Comparison of ENCODE assay signal across 9 mouse cellular contexts in genomic region chr8:57353346-57354305, GRCm38 (mm10). TPM values are rescaled to one million over a fixed set of nuclear protein-coding genes. Genes with fewer than 3 reads are reported as not detected.
A peak's percentile ranks its signal among the peaks of the same experiment; 100 is the strongest.
DNase-seq lines count a peak whose midpoint lies in the region; ATAC-seq and TF ChIP-seq lines count a peak whose summit lies in the region.
"Had no signal": no experiment of that assay in that cellular context is flagged by ENCODE, and none has a peak within 500 bp of the region (broad histone marks: within the 10 kb centered on the region; RNA-seq: fewer than 3 reads in every experiment).

No protein-coding gene starts in this region.

- H3K36me3 ChIP-seq in E14TG2a.4 (ENCODE audit: insufficient read depth, low read length) = no peaks in the 10 kb centered on the region
- H3K36me3 ChIP-seq in forebrain, embryonic 12.5 days (replicated peaks) = no peaks in the 10 kb centered on the region
- H3K36me3 ChIP-seq in hindbrain, embryonic 16.5 days (ENCODE audit: control insufficient read depth, insufficient read depth, low read length) = no peaks in the 10 kb centered on the region
- no peaks in the 10 kb centered on the region for H3K36me3 ChIP-seq in liver, embryonic 14.5 days (replicated peaks; ENCODE audit: control insufficient read depth, insufficient read depth, low read depth)

- H3K4me2 ChIP-seq in forebrain, embryonic 12.5 days = peak overlapping the region; percentile 69
- peak overlapping the region; percentile 94 for H3K4me2 ChIP-seq in hindbrain, embryonic 16.5 days (ENCODE audit: low read length)
- H3K4me2 ChIP-seq in liver, embryonic 14.5 days (ENCODE audit: low read depth) = peak overlapping the region; percentile 11

- peak overlapping the region; percentile 71 for H3K4me3 ChIP-seq in E14TG2a.4 (replicated peaks; ENCODE audit: low read length)
- peak overlapping the region; percentile 43 for H3K4me3 ChIP-seq in forebrain, embryonic 12.5 days (replicated peaks)
- H3K4me3 ChIP-seq in hindbrain, embryonic 16.5 days (ENCODE audit: low read length) = peak overlapping the region; percentile 51
- no peak overlapping the region; a peak in 1 of 4 replicates for H3K4me3 ChIP-seq in liver, embryonic 14.5 days (ENCODE audit: insufficient read depth in 1 of 2, low read depth in 2 of 2, low read length in 2 of 2)
- peak overlapping the region; percentile 6 for H3K4me3 ChIP-seq in olfactory bulb, adult 2 months (ENCODE audit: insufficient read depth, low read depth, low read length)

- peaks cover 63% of the 10 kb centered on the region for H3K27me3 ChIP-seq in E14TG2a.4 (ENCODE audit: insufficient read depth, low read length)
- peaks cover 68% of the 10 kb centered on the region for H3K27me3 ChIP-seq in forebrain, embryonic 12.5 days
- peaks cover 43% of the 10 kb centered on the region for H3K27me3 ChIP-seq in hindbrain, embryonic 16.5 days (replicated peaks; ENCODE audit: control insufficient read depth, insufficient read depth, low read length)
- peaks cover 34% of the 10 kb centered on the region for H3K27me3 ChIP-seq in liver, embryonic 14.5 days (ENCODE audit: control insufficient read depth, insufficient read depth, low read length)

- peak; percentile 46 for DNase-seq in adrenal gland, postnatal 10 days
- no peak for DNase-seq in adrenal gland, adult 8-10 months
- DNase-seq in liver, embryonic 14.5 days (ENCODE audit: low read depth in 3 of 3, low spot score in 3 of 3) = no peak

- H3K4me1 ChIP-seq in E14TG2a.4 (replicated peaks; ENCODE audit: low read depth, low read length) = peaks cover 19% of the 10 kb centered on the region
- H3K4me1 ChIP-seq in forebrain, embryonic 12.5 days = peaks cover 8% of the 10 kb centered on the region
- peaks cover 8% of the 10 kb centered on the region; the same call in 1 of the 2 replicates for H3K4me1 ChIP-seq in hindbrain, embryonic 16.5 days (ENCODE audit: control insufficient read depth, insufficient read depth, low read depth, low read length)
- no peaks in the 10 kb centered on the region for H3K4me1 ChIP-seq in liver, embryonic 14.5 days (replicated peaks; ENCODE audit: control insufficient read depth in 2 of 2, insufficient read depth in 2 of 2, low read length in 1 of 2)
- peaks cover 3% of the 10 kb centered on the region for H3K4me1 ChIP-seq in olfactory bulb, adult 2 months (ENCODE audit: control insufficient read depth, insufficient read depth, low read length)

- WGBS in forebrain, embryonic 12.5 days = 1% methylated on average over 37 of the region's 37 CpGs
- WGBS in hindbrain, embryonic 16.5 days = 1% methylated on average over 37 of the region's 37 CpGs
- 3% methylated on average over 37 of the region's 37 CpGs for WGBS in liver, embryonic 14.5 days (ENCODE audit: insufficient replicate concordance)
- 5% methylated on average over 37 of the region's 37 CpGs for WGBS in olfactory bulb, adult 2 months

- H3K9ac ChIP-seq in forebrain, embryonic 12.5 days = peak overlapping the region; percentile 55
- H3K9ac ChIP-seq in hindbrain, embryonic 16.5 days (ENCODE audit: low read depth, low read length) = peak overlapping the region; percentile 57
- no peak overlapping the region for H3K9ac ChIP-seq in liver, embryonic 14.5 days (replicated peaks)

- H3K27ac ChIP-seq in forebrain, embryonic 12.5 days = no peak overlapping the region
- no peak overlapping the region for H3K27ac ChIP-seq in hindbrain, embryonic 16.5 days (ENCODE audit: low read depth, low read length)
- no peak overlapping the region for H3K27ac ChIP-seq in liver, embryonic 14.5 days
- no peak overlapping the region for H3K27ac ChIP-seq in olfactory bulb, adult 2 months (ENCODE audit: insufficient read depth, low read depth, low read length)

- peak; percentile 39 for TF ChIP-seq CTCF in E14TG2a.4 (conservative IDR thresholded peaks at IDR 0.05; ENCODE audit: low read length)
- TF ChIP-seq CTCF in liver, embryonic 14.5 days (IDR thresholded peaks at IDR 0.05; ENCODE audit: low read depth) = no peak; the same call in 1 of the 2 replicates
- TF ChIP-seq CTCF in olfactory bulb, adult 2 months (IDR thresholded peaks at IDR 0.05; ENCODE audit: insufficient read depth, low read depth, low read length) = peak; percentile 28; the same call in 1 of the 2 replicates

- H3K9me3 ChIP-seq in E14TG2a.4 (ENCODE audit: low read length) = no peaks in the 10 kb centered on the region
- no peaks in the 10 kb centered on the region for H3K9me3 ChIP-seq in forebrain, embryonic 12.5 days
- H3K9me3 ChIP-seq in hindbrain, embryonic 16.5 days (ENCODE audit: control insufficient read depth, low read length) = no peaks in the 10 kb centered on the region
- H3K9me3 ChIP-seq in liver, embryonic 14.5 days (ENCODE audit: control insufficient read depth, low read length) = no peaks in the 10 kb centered on the region

- TF ChIP-seq EP300 in liver, embryonic 14.5 days (IDR thresholded peaks at IDR 0.05; ENCODE audit: low read depth) = no peak

- ATAC-seq in forebrain, embryonic 12.5 days (ENCODE audit: low FRiP score) = peak; percentile 94
- ATAC-seq in hindbrain, embryonic 16.5 days = peak; percentile 98
- ATAC-seq in liver, embryonic 14.5 days (ENCODE audit: insufficient read depth) = no peak
- ATAC-seq in erythroblast, adult 5-6 weeks (replicated peaks; ENCODE audit: low FRiP score, poor library complexity, severe bottlenecking) = no peak

- no peak for TF ChIP-seq POLR2A in olfactory bulb, adult 2 months (IDR thresholded peaks at IDR 0.05; ENCODE audit: insufficient read depth, low read depth, low read length)

RNA-seq across cellular contexts. Expression of gene Hand2, which starts 32.8 kb away (rescaled TPM):
- 10 to 100 TPM; 32.2 to 38.4 TPM for total RNA-seq in adrenal gland, postnatal 10 days (2021)
- 10 to 100 TPM; 41.8 to 70.8 (median 51.0) TPM for total RNA-seq in adrenal gland, adult 8-10 months (2022)
- not detected in 2 replicates for polyA plus RNA-seq in forebrain, embryonic 12.5 days (2016; fragmentation: Nextera tagmentation; extraction: Ambion mirVana)
- polyA plus RNA-seq in hindbrain, embryonic 16.5 days (2015; fragmentation: Nextera tagmentation; extraction: Ambion mirVana) = not detected in 2 replicates
- 1.1 and 2.1 TPM in 2 replicates for polyA plus RNA-seq in liver, embryonic 14.5 days (2012; rRNA removed)
- 0.44 and 0.48 TPM in 2 replicates for polyA plus RNA-seq in liver, embryonic 14.5 days (2014; fragmentation: Nextera tagmentation; extraction: Ambion mirVana)
- polyA plus RNA-seq in olfactory bulb, adult 2 months (2012; ENCODE audit: insufficient read depth, insufficient read length, low replicate concordance, missing spikeins) = not detected in 2 replicates
- total RNA-seq in erythroblast, adult 5-6 weeks (2015; ENCODE audit: low replicate concordance) = not detected in 2 replicates
- 0.28 TPM in 1 of 2 replicates, not detected in the other for total RNA-seq in erythroblast, adult 5-6 weeks (2017; ENCODE audit: low replicate concordance)
- polyA plus RNA-seq: C2C12 had no signal

Comparison
In these comparisons a context has a peak if more than half of its experiments do, and no peak if none do; other contexts are left out.
1. H3K4me3 ChIP-seq: peak in E14TG2a.4 (single experiment), forebrain, embryonic 12.5 days (single experiment), hindbrain, embryonic 16.5 days (single experiment) and olfactory bulb, adult 2 months (single experiment); none in liver, embryonic 14.5 days (0 of 2).
2. ATAC-seq: peak in forebrain, embryonic 12.5 days (single experiment) and hindbrain, embryonic 16.5 days (single experiment); none in liver, embryonic 14.5 days (single experiment) and erythroblast, adult 5-6 weeks (single experiment).
3. H3K4me2 ChIP-seq: peak in every context shown above with its lines; median percentile 94 in hindbrain, embryonic 16.5 days; 69 in forebrain, embryonic 12.5 days; 11 in liver, embryonic 14.5 days.